Mouse (Mus musculus) embryo, embryonic 11 days (tissue): ENCODE measurements around the gene Rnaseh2c.
A peak's percentile ranks its signal among the peaks of the same experiment; 100 is the strongest.

Source experiments
- DNase-seq: peaks from one replicate; pipeline ENCODE4 v3.0.0-alpha.2; 2015

The Rnaseh2c gene

DNA sequence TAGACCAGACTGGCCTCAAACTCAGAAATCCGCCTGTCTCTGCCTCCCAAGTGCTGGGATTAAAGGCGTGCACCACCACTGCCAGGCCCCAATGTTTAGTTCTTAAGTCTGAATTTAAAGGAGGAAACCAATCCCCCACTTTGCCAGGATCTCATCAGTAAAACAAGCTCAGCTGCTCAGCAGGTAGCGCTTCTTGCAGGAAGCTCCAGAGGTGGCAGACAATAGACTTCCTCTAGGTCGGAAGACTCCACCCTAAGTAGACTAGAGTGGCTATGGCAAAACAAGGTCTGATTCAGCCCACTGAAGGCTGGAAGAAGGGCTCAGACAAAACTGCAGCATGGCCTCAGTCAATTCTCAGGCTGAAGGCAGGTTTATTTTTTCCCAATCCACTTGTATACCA lies 21.7 kb upstream of the Rnaseh2c start:
- no peak for DNase-seq

DNA sequence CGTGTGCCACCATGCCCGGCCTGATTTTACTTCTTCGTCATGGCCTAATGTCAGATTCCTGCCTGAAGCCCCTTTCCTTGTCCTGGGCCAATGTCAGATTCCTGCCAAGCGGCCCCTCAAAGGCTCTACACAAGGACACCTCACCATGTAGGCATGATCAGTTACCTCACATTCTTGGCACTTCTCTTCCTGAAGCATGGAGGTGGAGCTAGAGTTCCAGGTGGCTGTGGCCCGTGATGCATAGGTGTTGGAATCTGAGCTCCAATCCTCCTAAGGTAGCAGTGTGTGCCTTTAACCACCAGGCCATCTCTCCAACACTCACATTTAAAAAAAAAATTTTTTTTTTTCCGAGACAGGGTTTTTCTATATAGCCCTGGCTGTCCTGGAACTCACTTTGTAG lies 20.9 kb upstream of the Rnaseh2c start:
- DNase-seq, result no peak

- no peak for DNase-seq
These were observed 19.7 kb upstream of the Rnaseh2c start for GRCm38 (mm10) chr19:5581995-5582394.

DNA sequence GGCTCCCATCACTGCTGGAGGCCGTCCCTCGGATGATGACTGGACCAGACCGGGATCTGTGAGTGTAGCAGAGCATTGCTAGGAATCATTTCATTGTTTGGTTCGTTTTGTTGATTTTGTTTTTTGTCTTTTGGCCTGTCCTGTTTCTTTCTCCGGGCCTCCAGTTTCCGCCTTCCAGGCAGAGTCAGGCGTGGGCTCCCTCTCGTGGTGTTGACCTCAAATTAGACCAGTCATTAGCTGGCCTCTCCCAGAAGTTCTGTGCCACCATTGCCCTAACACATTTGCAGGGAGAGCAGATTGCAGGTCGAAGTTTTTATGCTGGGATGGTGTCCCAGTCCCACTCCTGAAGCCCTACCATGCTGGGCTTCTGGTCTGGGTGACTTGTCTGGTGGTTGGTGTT lies 12.5 kb upstream of the Rnaseh2c start:
- DNase-seq, result no peak

DNA sequence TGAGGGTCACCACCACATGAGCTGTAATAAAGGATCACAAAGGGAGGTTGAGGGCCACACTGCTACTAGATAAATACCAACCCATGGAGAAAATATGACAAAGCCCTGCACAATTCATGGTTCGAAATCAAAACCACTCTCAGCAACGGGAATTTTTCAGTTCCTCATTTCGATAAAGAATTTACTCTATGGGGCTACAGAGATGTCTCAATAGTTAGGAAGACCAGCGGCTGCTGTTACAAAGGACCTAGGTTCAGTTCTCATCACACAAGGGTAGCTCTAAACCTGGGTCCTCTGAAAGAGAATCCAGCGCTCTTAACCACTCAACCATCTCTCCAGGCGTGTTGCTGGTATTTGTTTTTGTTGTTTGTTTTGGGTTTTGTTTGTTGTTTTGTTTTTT lies 9.8 kb upstream of the Rnaseh2c start:
- DNase-seq, result no peak

DNA sequence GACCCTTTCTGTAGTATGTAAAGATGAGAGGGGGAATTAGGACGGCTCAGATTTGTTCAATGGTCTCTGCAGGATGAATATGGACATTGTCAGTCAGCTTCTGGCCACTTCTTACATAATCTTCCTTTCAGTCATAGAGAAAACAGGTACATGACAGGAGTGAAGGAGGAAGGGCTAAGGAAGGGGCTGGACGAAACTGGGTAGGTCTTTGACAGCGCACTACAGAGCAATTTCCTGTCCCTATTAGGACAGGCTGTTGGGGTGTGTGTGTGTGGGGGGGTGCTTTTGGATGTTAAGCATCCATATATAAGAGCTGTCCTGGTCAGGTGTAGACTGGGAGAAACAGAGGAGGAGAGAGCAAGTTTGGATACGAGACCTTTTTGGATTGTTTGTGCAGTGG lies 2.4 kb upstream of the Rnaseh2c start:
- no peak for DNase-seq

DNA sequence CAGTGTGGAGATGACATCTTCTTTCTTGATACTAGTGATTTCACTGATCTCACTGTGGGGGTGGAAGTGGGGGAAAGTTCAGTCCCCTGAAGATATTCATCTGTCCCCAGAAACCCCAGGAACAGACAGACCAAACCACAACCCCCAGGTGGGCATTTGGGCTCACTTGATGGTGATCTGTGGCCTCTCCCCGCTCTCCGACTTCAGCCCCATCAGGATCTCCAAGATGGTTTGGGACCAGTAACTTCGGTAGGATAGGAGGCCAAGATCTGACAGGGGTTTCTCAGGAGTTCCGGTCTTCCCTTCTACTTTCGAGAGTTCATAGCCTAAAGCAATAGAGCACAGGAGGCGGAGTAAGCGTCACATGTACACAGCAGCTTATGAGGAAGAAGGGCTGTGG lies 2.0 kb downstream of the Rnaseh2c start:
- DNase-seq, result no peak

- no peak for DNase-seq
These were observed 3.5 kb downstream of the Rnaseh2c start for GRCm38 (mm10) chr19:5605126-5605525.

- DNase-seq, result peak; percentile 5
These were observed 4.5 kb downstream of the Rnaseh2c start for GRCm38 (mm10) chr19:5606196-5606595.

- DNase-seq, result no peak
These were observed 6.2 kb downstream of the Rnaseh2c start for GRCm38 (mm10) chr19:5607705-5608410.

GRCm38 (mm10) chr19:5608707-5609106 lies 7.0 kb downstream of the Rnaseh2c start:
- DNase-seq, result no peak

- no peak for DNase-seq
These were observed 7.5 kb downstream of the Rnaseh2c start for GRCm38 (mm10) chr19:5609171-5609546.

DNA sequence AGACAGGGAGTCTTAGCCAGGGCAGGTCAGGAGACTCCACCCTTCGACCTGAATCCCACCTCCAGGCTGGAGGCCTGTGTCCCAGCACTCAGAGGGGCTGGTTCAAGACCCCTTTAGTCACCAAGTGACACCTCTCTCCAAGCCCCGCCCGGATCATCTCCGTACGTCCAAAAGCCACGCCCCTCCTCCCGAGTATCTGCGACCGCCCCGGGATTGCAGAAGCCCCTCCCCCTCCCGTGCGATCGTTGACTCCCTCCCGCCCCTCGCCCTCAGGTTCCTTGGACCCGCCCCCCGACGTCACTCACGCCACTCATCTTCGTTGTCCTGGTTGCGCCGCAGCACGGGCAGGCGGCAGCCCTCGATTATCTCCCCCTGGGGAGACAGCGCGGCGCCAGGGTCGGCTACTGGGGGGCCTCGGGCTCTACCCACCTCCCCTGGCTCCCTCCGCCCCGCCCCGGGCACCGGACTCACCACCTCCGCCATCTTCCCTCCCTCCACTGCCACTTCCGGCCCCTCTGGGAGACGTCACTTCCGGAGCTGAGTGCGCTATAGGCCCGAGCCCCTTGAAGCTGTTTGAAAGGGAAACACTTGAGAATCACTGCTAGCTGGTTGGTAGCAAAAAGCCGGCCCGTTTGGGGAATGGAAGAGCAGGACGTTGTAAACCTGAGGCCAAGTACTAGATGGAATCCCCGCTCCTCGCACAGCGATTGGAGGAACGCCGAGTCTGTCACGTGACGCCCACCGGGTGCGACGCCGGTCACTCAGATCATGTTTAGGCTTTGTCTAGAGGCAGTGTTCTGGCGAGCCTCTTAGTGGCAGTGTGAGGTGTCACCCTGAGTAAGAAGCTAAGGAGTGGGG lies 8.1 kb downstream of the Rnaseh2c start, which contains the start of gene Kat5:
Gene Kat5, minus strand, starts transcription at position 691 of the 858 bp plus-strand sequence.
- DNase-seq, result peak; percentile 98

- DNase-seq, result no peak
These were observed 10.3 kb downstream of the Rnaseh2c start for GRCm38 (mm10) chr19:5611973-5612372.

GRCm38 (mm10) chr19:5612762-5613411 lies 11.2 kb downstream of the Rnaseh2c start:
- DNase-seq, result no peak

DNA sequence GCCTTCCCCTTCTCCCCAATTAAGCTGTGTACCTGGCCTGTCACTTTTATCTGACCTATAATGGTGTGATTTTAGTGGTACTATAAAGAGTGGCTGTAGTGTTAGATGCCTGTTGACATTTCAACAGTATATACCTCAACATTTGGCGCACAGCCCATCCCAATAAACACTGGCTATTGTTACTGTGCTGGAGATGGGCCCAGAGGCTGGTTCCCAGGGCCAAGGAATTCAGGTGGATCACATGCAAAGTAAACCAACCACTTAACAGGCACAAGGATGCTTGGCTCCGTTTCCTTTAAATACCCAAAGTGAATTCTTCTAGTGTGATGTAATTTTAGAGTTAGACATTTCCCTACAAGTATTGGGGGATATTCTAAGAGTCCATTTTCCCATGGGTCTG lies 13.3 kb downstream of the Rnaseh2c start:
- DNase-seq, result no peak

- DNase-seq, result no peak
These were observed 18.3 kb downstream of the Rnaseh2c start for GRCm38 (mm10) chr19:5620007-5620406.

GRCm38 (mm10) chr19:5621884-5622283 lies 20.2 kb downstream of the Rnaseh2c start:
- no peak for DNase-seq

DNA sequence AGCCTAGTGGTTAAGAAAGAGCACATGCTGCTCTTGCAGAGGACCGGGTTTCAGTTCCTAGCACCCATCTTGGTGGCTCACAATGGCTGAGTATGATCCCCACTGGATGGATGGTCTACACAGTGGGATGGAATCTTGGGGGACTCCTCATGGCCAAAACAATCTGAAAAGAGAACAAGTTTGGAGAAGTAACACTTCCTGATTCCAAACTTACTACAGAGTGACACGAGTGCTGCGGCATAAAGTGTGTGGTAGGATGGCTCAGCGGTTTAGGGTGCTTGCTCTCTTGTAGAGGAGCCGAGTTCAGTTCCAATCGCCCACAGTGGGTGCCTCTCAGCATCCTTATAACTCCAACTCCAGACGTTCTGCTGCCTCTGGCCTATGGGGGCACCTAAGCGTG lies 23.6 kb downstream of the Rnaseh2c start:
- no peak for DNase-seq

GRCm38 (mm10) chr19:5629907-5630306 lies 28.2 kb downstream of the Rnaseh2c start:
- no peak for DNase-seq

- DNase-seq, result no peak
These were observed 30.4 kb downstream of the Rnaseh2c start for GRCm38 (mm10) chr19:5632120-5632519.

DNA sequence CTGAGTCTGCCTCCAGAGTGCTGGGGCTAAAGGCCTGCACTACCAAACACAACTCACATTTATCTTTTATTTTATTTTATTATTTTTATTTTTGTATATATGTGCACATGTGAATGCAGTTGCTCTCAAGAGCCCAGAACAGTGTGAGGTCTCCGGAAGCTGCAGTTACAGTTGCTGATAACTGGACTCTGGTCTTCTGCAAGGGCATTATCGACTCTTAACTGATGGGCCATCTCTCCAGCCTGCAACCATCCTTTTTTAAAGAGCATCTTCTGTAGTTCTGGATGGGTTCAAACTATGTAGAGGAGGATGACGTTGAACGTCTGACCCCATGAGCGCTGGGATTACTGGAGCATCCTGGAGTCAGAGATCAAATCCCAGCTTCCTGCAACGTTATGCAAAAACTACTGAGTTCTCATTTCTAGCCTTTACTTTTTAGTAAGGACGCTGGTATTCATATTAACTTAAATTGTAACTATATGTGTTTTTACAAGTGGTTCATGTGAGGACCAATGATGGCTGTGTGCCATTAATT lies 34.4 kb downstream of the Rnaseh2c start:
- DNase-seq, result no peak

DNA sequence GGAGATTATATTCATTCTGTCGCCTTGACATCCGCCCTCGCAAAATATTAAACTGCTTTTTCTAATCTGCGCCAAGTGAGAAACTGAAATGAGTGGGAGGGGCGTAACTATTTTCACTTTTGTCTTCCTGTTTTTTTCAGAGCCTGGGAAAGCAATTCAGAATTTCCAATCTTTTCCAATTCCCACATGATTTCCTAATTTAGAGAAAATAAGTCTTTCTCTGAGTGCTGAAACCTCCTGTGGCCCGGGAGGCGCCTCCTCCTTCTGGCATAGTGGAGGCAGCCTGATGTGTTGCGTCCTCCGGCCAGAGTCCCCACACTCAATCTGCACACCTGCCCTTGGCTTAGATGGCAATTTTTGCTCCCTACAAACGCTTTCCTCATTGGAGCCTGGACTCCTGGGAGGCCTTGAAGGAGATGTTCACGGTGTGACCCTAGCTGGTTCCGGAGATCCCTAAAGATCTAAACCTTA lies 34.9 kb downstream of the Rnaseh2c start:
- no peak for DNase-seq
